Mouse (Mus musculus) MEL (cell line): ENCODE data around the gene Dnajc5.

Experiments used
- CHD2 ChIP-seq: IDR thresholded peaks from 2 replicates; pipeline ENCODE4 v1.6.1; 2011; ENCODE audit warnings: low read length, improper control_type of control experiment
- CTCF ChIP-seq, 3 experiments: IDR thresholded peaks in 2 of 3; conservative IDR thresholded peaks in 1 of 3; 2 replicates each; pipeline ENCODE4 v1.5.1; 2011 to 2012; ENCODE audit warnings: low read length in 3 of 3, low read depth in 2 of 3, mild to moderate bottlenecking in 2 of 3, improper control_type of control experiment in 1 of 3, inconsistent platforms in 1 of 3, mixed read lengths in 1 of 3, moderate library complexity in 1 of 3; ENCODE audit not compliant: control insufficient read depth in 1 of 3, insufficient read depth in 1 of 3, poor library complexity in 1 of 3, severe bottlenecking in 1 of 3
- ELF1 ChIP-seq: IDR thresholded peaks from 2 replicates; pipeline ENCODE4 v1.6.1; 2014; ENCODE audit warnings: low read depth, mild to moderate bottlenecking, inconsistent platforms, low read length, improper control_type of control experiment, moderate library complexity
- ETS1 ChIP-seq: IDR thresholded peaks from 2 replicates; pipeline ENCODE4 v1.6.1; 2012; ENCODE audit warnings: low read depth, mild to moderate bottlenecking, inconsistent platforms, low read length, improper control_type of control experiment, moderate library complexity
- GATA1 ChIP-seq: IDR thresholded peaks from 2 replicates; pipeline ENCODE4 v1.6.1; 2011; ENCODE audit warnings: low read depth, low read length, improper control_type of control experiment
- MAX ChIP-seq: IDR thresholded peaks from 2 replicates; pipeline ENCODE4 v1.6.1; 2011; ENCODE audit warnings: low read length, improper control_type of control experiment
- NELFE ChIP-seq: IDR thresholded peaks from 2 replicates; pipeline ENCODE4 v1.6.1; 2011; ENCODE audit warnings: low read depth, low read length, improper control_type of control experiment
- NRF1 ChIP-seq: IDR thresholded peaks from 2 replicates; pipeline ENCODE4 v1.6.1; 2014; ENCODE audit warnings: low read depth, mild to moderate bottlenecking, inconsistent platforms, low read length, improper control_type of control experiment, moderate library complexity; ENCODE audit not compliant: poor library complexity, insufficient read depth, severe bottlenecking
- POLR2A ChIP-seq, 2 experiments: IDR thresholded peaks; 2 replicates each; pipeline ENCODE4 v1.6.1; 2011 to 2012; ENCODE audit warnings: low read length in 2 of 2, mild to moderate bottlenecking in 2 of 2, control low read depth in 1 of 2, improper control_type of control experiment in 1 of 2, low read depth in 1 of 2, moderate library complexity in 1 of 2; ENCODE audit not compliant: control insufficient read depth in 1 of 2, insufficient read depth in 1 of 2, poor library complexity in 1 of 2
- RAD21 ChIP-seq: IDR thresholded peaks from 2 replicates; pipeline ENCODE4 v1.6.1; 2011; ENCODE audit warnings: mild to moderate bottlenecking, low read depth, low read length, improper control_type of control experiment
- RCOR1 ChIP-seq: IDR thresholded peaks from 2 replicates; pipeline ENCODE4 v1.6.1; 2012; ENCODE audit warnings: low read depth, mild to moderate bottlenecking, inconsistent platforms, low read length, improper control_type of control experiment
- ZKSCAN1 ChIP-seq: IDR thresholded peaks from 2 replicates; pipeline ENCODE4 v1.6.1; 2012; ENCODE audit warnings: low read depth, mild to moderate bottlenecking, inconsistent platforms, low read length, improper control_type of control experiment, moderate library complexity

GRCm38 (mm10) chr2:181596221-181596960 is 76.1 kb downstream of the Dnajc5 start:
- TF ChIP-seq NELFE (no peak), ETS1 (no peak), NRF1 (no peak), CTCF (IDR thresholded peaks at IDR 0.05 in 2 of 3, conservative IDR thresholded peaks at IDR 0.05 in 1 of 3; ENCODE audit: control insufficient read depth in 1 of 3, insufficient read depth in 1 of 3, low read depth in 2 of 3, low read length in 3 of 3, poor library complexity in 1 of 3, severe bottlenecking in 1 of 3) (no peak), GATA1 (no peak), ELF1 (no peak), MAX (no peak), RAD21 (no peak), ZKSCAN1 (no peak), CHD2 (no peak), RCOR1 (no peak), POLR2A (IDR thresholded peaks at IDR 0.05; ENCODE audit: control insufficient read depth in 1 of 2, insufficient read depth in 1 of 2, low read depth in 1 of 2, low read length in 2 of 2, poor library complexity in 1 of 2) (no peak)
